Mouse (Mus musculus): ENCODE results near the gene Mindy1. TPM values are rescaled to one million over a fixed set of nuclear protein-coding genes. Genes with fewer than 3 reads are reported as not detected.

Mindy1 gene
- total RNA-seq (2012; rRNA removed) (4.9 and 5.4 TPM in 2 replicates), total RNA-seq (2014; rRNA removed) (5.0 and 6.0 TPM in 2 replicates), polyA plus RNA-seq (2012; ENCODE audit: insufficient read length, low read depth) (8.7 and 14.4 TPM in 2 replicates)

DNA sequence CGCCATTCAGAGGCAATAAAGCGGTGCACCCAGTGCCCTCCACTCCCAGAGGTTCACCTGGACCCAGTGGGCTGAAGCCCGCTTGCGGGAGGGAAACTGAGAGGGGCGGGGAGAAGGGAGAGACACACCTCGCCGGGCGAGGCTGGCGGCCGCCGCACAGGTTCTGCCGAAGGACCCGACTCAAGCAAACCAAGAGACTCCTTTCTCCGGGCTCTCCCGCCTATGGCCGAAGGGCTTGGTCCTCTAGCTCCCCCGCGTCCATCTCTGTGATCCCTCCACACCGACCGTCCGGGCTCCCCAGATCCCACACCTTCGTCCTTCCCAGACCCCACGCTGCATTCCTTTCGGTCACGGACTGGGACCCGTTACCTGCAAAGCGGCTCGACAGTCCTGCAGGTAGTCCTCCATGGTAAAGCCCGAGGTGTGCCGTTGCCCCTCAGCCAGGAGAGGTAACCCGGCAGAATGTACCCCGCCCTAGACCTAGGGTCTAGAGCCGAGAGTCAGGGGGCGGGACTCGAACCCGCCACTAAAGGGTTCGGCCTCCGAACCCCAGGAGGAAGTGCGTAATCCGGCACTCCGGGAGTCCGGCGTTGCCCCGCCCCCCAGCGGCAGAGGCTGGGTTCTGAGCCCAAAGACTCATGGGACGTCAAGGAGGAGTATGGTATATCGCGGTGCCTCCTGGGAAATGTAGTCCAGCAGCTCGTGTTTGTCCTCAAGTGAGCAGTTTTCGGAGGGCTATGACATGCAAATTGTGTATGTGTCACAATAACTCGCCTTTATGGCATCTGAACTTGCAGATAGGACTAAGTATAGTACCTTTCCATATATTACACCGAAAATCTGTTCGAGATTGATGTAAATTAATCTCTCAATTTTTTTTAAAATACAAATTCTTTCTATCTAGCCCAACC lies at the start of gene Mindy1, which contains the start of gene Prune1:
Gene Mindy1 (plus strand): TSS at position 130 of the 911 bp plus-strand sequence.
Gene Prune1 (minus strand): TSS at position 861 of the 911 bp plus-strand sequence.
- peak; percentile 99 for DNase-seq (ENCODE audit: extremely low read depth)
- dilution Hi-C loops (cut with MboI; ENCODE audit: extremely low pct_ligation_motif_present, extremely low pct_unique_long_range_greater_than_20kb, low sequenced_read_pairs) = no loop called here
- H3K4me1 ChIP-seq (ENCODE audit: control insufficient read depth in 1 of 2, insufficient read depth in 2 of 2) = peaks cover 0 to 31% of the 10 kb centered on the region in 2 experiments; a peak in 2 of 4 replicates
- TF ChIP-seq RCOR1 (conservative IDR thresholded peaks at IDR 0.05; ENCODE audit: low read depth, low read length) (no peak), POLR2A (IDR thresholded peaks at IDR 0.05; ENCODE audit: low read depth, low read length) (peak; percentile 48; the same call in 1 of the 2 replicates), TBP (conservative IDR thresholded peaks at IDR 0.05; ENCODE audit: low read depth, low read length) (peak; percentile 68; the same call in 1 of the 2 replicates), MXI1 (IDR thresholded peaks at IDR 0.05; ENCODE audit: low read depth, low read length) (peak; percentile 64; the same call in 1 of the 2 replicates), KAT2A (IDR thresholded peaks at IDR 0.05; ENCODE audit: insufficient replicate concordance, low read length) (peak; percentile 96; the same call in 1 of the 2 replicates), POLR2AphosphoS2 (IDR thresholded peaks at IDR 0.05; ENCODE audit: low read depth, low read length) (no peak), USF1 (IDR thresholded peaks at IDR 0.05; ENCODE audit: low read depth, low read length) (no peak), TCF12 (IDR thresholded peaks at IDR 0.05; ENCODE audit: low read depth, low read length) (peak; percentile 61), MEF2A (IDR thresholded peaks at IDR 0.05; ENCODE audit: borderline replicate concordance, low read depth, low read length) (no peak; the same call in 1 of the 2 replicates), RAD21 (IDR thresholded peaks at IDR 0.05; ENCODE audit: low read depth, low read length) (no peak), CHD2 (IDR thresholded peaks at IDR 0.05; ENCODE audit: low read length) (no peak; the same call in 1 of the 2 replicates), MAX (IDR thresholded peaks at IDR 0.05; ENCODE audit: low read length) (peak; percentile 33; the same call in 1 of the 2 replicates), MAZ (IDR thresholded peaks at IDR 0.05; ENCODE audit: low read depth, low read length) (no peak), UBTF (IDR thresholded peaks at IDR 0.05; ENCODE audit: low read depth, low read length) (no peak), JUN (IDR thresholded peaks at IDR 0.05; ENCODE audit: insufficient read depth, low read depth, low read length) (no peak), E2F4 (IDR thresholded peaks at IDR 0.05; ENCODE audit: insufficient replicate concordance, low read depth, low read length) (no peak), HCFC1 (IDR thresholded peaks at IDR 0.05; ENCODE audit: low read depth, low read length) (peak; percentile 99), ZKSCAN1 (IDR thresholded peaks at IDR 0.05; ENCODE audit: borderline replicate concordance, low read depth, low read length) (no peak), ELF1 (IDR thresholded peaks at IDR 0.05; ENCODE audit: low read depth, low read length) (peak; percentile 85), JUND (conservative IDR thresholded peaks at IDR 0.05; ENCODE audit: low read depth, low read length) (no peak), CHD1 (IDR thresholded peaks at IDR 0.05; ENCODE audit: low read depth, low read length) (no peak; the same call in none of the 2 replicates), NRF1 (IDR thresholded peaks at IDR 0.05; ENCODE audit: low read depth, low read length) (peak; percentile 46; the same call in 1 of the 2 replicates), MAFK (IDR thresholded peaks at IDR 0.05; ENCODE audit: insufficient replicate concordance, low read length) (no peak), ETS1 (conservative IDR thresholded peaks at IDR 0.05; ENCODE audit: low read depth, low read length) (0 out of 2 replicates have a peak, but pooled peaks have one; percentile 31), CTCF (conservative IDR thresholded peaks at IDR 0.05 in 1 of 2, IDR thresholded peaks at IDR 0.05 in 1 of 2; ENCODE audit: low read depth in 2 of 2, low read length in 2 of 2) (no peak), IRF4 (IDR thresholded peaks at IDR 0.05; ENCODE audit: low read depth, low read length) (peak; percentile 65), NELFE (IDR thresholded peaks at IDR 0.05; ENCODE audit: low read depth, low read length) (0 out of 2 replicates have a peak, but pooled peaks have one; percentile 10), MYC (IDR thresholded peaks at IDR 0.05; ENCODE audit: low read depth, low read length) (peak; percentile 78; the same call in 1 of the 2 replicates), ZC3H11A (IDR thresholded peaks at IDR 0.05; ENCODE audit: low read depth, low read length) (no peak), USF2 (conservative IDR thresholded peaks at IDR 0.05; ENCODE audit: low read depth, low read length) (0 out of 2 replicates have a peak, but pooled peaks have one; percentile 12), ZNF384 (IDR thresholded peaks at IDR 0.05; ENCODE audit: low read depth, low read length) (peak; percentile 38; the same call in 1 of the 2 replicates), SIN3A (IDR thresholded peaks at IDR 0.05; ENCODE audit: low read length) (peak; percentile 86), PAX5 (IDR thresholded peaks at IDR 0.05; ENCODE audit: low read length) (no peak), ZMIZ1 (IDR thresholded peaks at IDR 0.05; ENCODE audit: low read depth, low read length) (no peak), GABPA (IDR thresholded peaks at IDR 0.05; ENCODE audit: insufficient replicate concordance, low read depth, low read length) (peak; percentile 50; the same call in 1 of the 2 replicates), EP300 (IDR thresholded peaks at IDR 0.05; ENCODE audit: low read length) (no peak)

More for the DNA sequence above, at the start of gene Mindy1, which contains the start of gene Prune1:
- 0 out of 2 replicates have a peak, but pooled peaks cover 2% of the 10 kb centered on the region for H3K79me2 ChIP-seq (replicated peaks; ENCODE audit: control insufficient read depth, extremely low read depth, insufficient read depth, poor library complexity, severe bottlenecking)
- no peaks in the 10 kb centered on the region for H3K9me3 ChIP-seq (replicated peaks; ENCODE audit: low read length)
- peak within 1 kb of the TSS; percentile 80 for H3K4me2 ChIP-seq (ENCODE audit: insufficient read depth, low read depth, poor library complexity, severe bottlenecking)
- H3K27ac ChIP-seq (ENCODE audit: insufficient read depth, low read depth) = peak within 1 kb of the TSS; percentile 41
- peak within 1 kb of the TSS; percentile 81 to 93 (median 86) for H3K4me3 ChIP-seq (replicated peaks in 1 of 3; ENCODE audit: low read depth in 2 of 3, low read length in 2 of 3, poor library complexity in 1 of 3)
- peaks cover 0 to 2% of the 10 kb centered on the region in 2 experiments for H3K36me3 ChIP-seq (replicated peaks in 1 of 2; ENCODE audit: control insufficient read depth in 1 of 2, insufficient read depth in 1 of 2, low read length in 1 of 2)
- peak within 1 kb of the TSS; percentile 96 for H3K9ac ChIP-seq (ENCODE audit: insufficient read depth, low read depth)
- in situ Hi-C loops (cut with MboI; ENCODE audit: low pct_ligation_motif_present, low pct_unique_long_range_greater_than_20kb, low sequenced_read_pairs) = no loop called here
- no peaks in the 10 kb centered on the region for H3K27me3 ChIP-seq (replicated peaks)
